Mouse (Mus musculus) spleen, adult 2 months (tissue): ENCODE measurements around the gene Nit2.

Experiments used
- CTCF ChIP-seq: fragments of 200-500 bp; IDR thresholded peaks from 2 replicates; pipeline ENCODE4 v1.5.1; 2011; ENCODE audit warnings: mild to moderate bottlenecking, inconsistent platforms; ENCODE audit not compliant: insufficient read depth, insufficient read length, insufficient replicate concordance; ENCODE audit errors: extremely low read depth
- POLR2A ChIP-seq: fragments of 200-500 bp; IDR thresholded peaks from 2 replicates; pipeline ENCODE4 v1.6.1; 2011; ENCODE audit warnings: low read depth, low read length, inconsistent platforms

GRCm38 (mm10) chr16:57215957-57216356 is 48.8 kb upstream of the Nit2 start:
- no peak for TF ChIP-seq CTCF
- TF ChIP-seq POLR2A, result no peak
